Mouse (Mus musculus) MEL (cell line): Measurements from ENCODE around the gene Camk1d. TPM values are rescaled to one million over a fixed set of nuclear protein-coding genes. Genes with fewer than 3 reads are reported as not detected.

ENCODE experiments used
- DNase-seq: peaks from one replicate; pipeline ENCODE4 v3.0.0; 2011; ENCODE audit warnings: low read depth, low spot score
- H3K27ac ChIP-seq: 2 replicates; pipeline ENCODE4 v1.5.1; 2012; ENCODE audit warnings: low read depth, mild to moderate bottlenecking, control low read depth, low read length, moderate library complexity; ENCODE audit not compliant: control insufficient read depth
- H3K27me3 ChIP-seq, 2 experiments: fragments of 150-350 bp in 1 of 2; sonication (generic) in 1 of 2; 2 replicates each; pipeline ENCODE4 v1.6.1; 2012; ENCODE audit warnings: low read length in 2 of 2, mild to moderate bottlenecking in 2 of 2, improper control_type of control experiment in 1 of 2, moderate library complexity in 1 of 2; ENCODE audit not compliant: insufficient read depth in 2 of 2, control insufficient read depth in 1 of 2
- H3K36me3 ChIP-seq, 2 experiments: 2 replicates each; pipeline ENCODE4 v1.6.1; 2012 to 2014; ENCODE audit warnings: low read length in 2 of 2, improper control_type of control experiment in 1 of 2, inconsistent platforms in 1 of 2, mild to moderate bottlenecking in 1 of 2; ENCODE audit not compliant: insufficient read depth in 2 of 2, control insufficient read depth in 1 of 2
- H3K4me1 ChIP-seq, 2 experiments: fragments of 150-350 bp in 1 of 2; sonication (generic) in 1 of 2; 2 replicates each; pipeline ENCODE4 v1.6.1; 2012; ENCODE audit warnings: low read length in 2 of 2, improper control_type of control experiment in 1 of 2, mild to moderate bottlenecking in 1 of 2; ENCODE audit not compliant: insufficient read depth in 2 of 2, control insufficient read depth in 1 of 2
- H3K4me3 ChIP-seq, 2 experiments: fragments of 150-350 bp in 1 of 2; sonication (generic) in 1 of 2; 2 replicates each; pipeline ENCODE4 v1.5.1; 2012; ENCODE audit warnings: low read depth in 2 of 2, low read length in 2 of 2, mild to moderate bottlenecking in 2 of 2, moderate library complexity in 2 of 2, control low read depth in 1 of 2, improper control_type of control experiment in 1 of 2; ENCODE audit not compliant: control insufficient read depth in 1 of 2, insufficient read depth in 1 of 2
- H3K79me2 ChIP-seq: 2 replicates; pipeline ENCODE4 v1.6.1; 2012; ENCODE audit warnings: mild to moderate bottlenecking, low read length, moderate library complexity; ENCODE audit not compliant: control insufficient read depth, poor library complexity, insufficient read depth
- H3K9ac ChIP-seq: 2 replicates; pipeline ENCODE4 v1.6.1; 2012; ENCODE audit warnings: low read depth, mild to moderate bottlenecking, control low read depth, low read length, moderate library complexity; ENCODE audit not compliant: control insufficient read depth, poor library complexity, severe bottlenecking
- H3K9me3 ChIP-seq: fragments of 150-350 bp; sonication (generic); replicated peaks from 2 replicates; pipeline ENCODE4 v1.6.1; 2012; ENCODE audit warnings: mild to moderate bottlenecking, low read length, improper control_type of control experiment, moderate library complexity; ENCODE audit not compliant: insufficient read depth
- CHD1 ChIP-seq: IDR thresholded peaks from 2 replicates; pipeline ENCODE4 v1.6.1; 2012; ENCODE audit warnings: low read depth, mild to moderate bottlenecking, inconsistent platforms, low read length, improper control_type of control experiment
- E2F4 ChIP-seq: IDR thresholded peaks from 2 replicates; pipeline ENCODE4 v1.6.1; 2011; ENCODE audit warnings: low read depth, low read length, improper control_type of control experiment, borderline replicate concordance
- ELF1 ChIP-seq: IDR thresholded peaks from 2 replicates; pipeline ENCODE4 v1.6.1; 2014; ENCODE audit warnings: low read depth, mild to moderate bottlenecking, inconsistent platforms, low read length, improper control_type of control experiment, moderate library complexity
- ETS1 ChIP-seq: IDR thresholded peaks from 2 replicates; pipeline ENCODE4 v1.6.1; 2012; ENCODE audit warnings: low read depth, mild to moderate bottlenecking, inconsistent platforms, low read length, improper control_type of control experiment, moderate library complexity
- GABPA ChIP-seq: IDR thresholded peaks from 2 replicates; pipeline ENCODE4 v1.6.1; 2012; ENCODE audit warnings: low read depth, mild to moderate bottlenecking, inconsistent platforms, low read length, improper control_type of control experiment, moderate library complexity
- KAT2A ChIP-seq: conservative IDR thresholded peaks from 2 replicates; pipeline ENCODE4 v1.6.1; 2012; ENCODE audit warnings: low read depth, low read length, improper control_type of control experiment, inconsistent platforms
- MAFK ChIP-seq: IDR thresholded peaks from 2 replicates; pipeline ENCODE4 v1.6.1; 2011; ENCODE audit warnings: low read depth, mild to moderate bottlenecking, low read length, improper control_type of control experiment, borderline replicate concordance
- MAX ChIP-seq: IDR thresholded peaks from 2 replicates; pipeline ENCODE4 v1.6.1; 2011; ENCODE audit warnings: low read length, improper control_type of control experiment
- MEF2A ChIP-seq: IDR thresholded peaks from 2 replicates; pipeline ENCODE4 v1.6.1; 2014; ENCODE audit warnings: low read depth, mild to moderate bottlenecking, inconsistent platforms, low read length, improper control_type of control experiment; ENCODE audit not compliant: poor library complexity, insufficient replicate concordance, severe bottlenecking; ENCODE audit errors: extremely low read depth
- MXI1 ChIP-seq: IDR thresholded peaks from 2 replicates; pipeline ENCODE4 v1.6.1; 2011; ENCODE audit warnings: mild to moderate bottlenecking, low read depth, low read length, improper control_type of control experiment
- MYB ChIP-seq: IDR thresholded peaks from 2 replicates; pipeline ENCODE4 v1.6.1; 2011; ENCODE audit warnings: mild to moderate bottlenecking, low read depth, low read length, improper control_type of control experiment
- MYC ChIP-seq: IDR thresholded peaks from 2 replicates; pipeline ENCODE4 v1.6.1; 2011; ENCODE audit warnings: low read depth, mild to moderate bottlenecking, low read length, improper control_type of control experiment, moderate library complexity
- NELFE ChIP-seq: IDR thresholded peaks from 2 replicates; pipeline ENCODE4 v1.6.1; 2011; ENCODE audit warnings: low read depth, low read length, improper control_type of control experiment
- POLR2A ChIP-seq, 2 experiments: IDR thresholded peaks; 2 replicates each; pipeline ENCODE4 v1.6.1; 2011 to 2012; ENCODE audit warnings: low read length in 2 of 2, mild to moderate bottlenecking in 2 of 2, control low read depth in 1 of 2, improper control_type of control experiment in 1 of 2, low read depth in 1 of 2, moderate library complexity in 1 of 2; ENCODE audit not compliant: control insufficient read depth in 1 of 2, insufficient read depth in 1 of 2, poor library complexity in 1 of 2
- SIN3A ChIP-seq: IDR thresholded peaks from 2 replicates; pipeline ENCODE4 v1.6.1; 2012; ENCODE audit warnings: low read length, improper control_type of control experiment, inconsistent platforms
- SMC3 ChIP-seq: IDR thresholded peaks from 2 replicates; pipeline ENCODE4 v1.6.1; 2011; ENCODE audit warnings: low read depth, low read length, improper control_type of control experiment
- TAL1 ChIP-seq: IDR thresholded peaks from 2 replicates; pipeline ENCODE4 v1.6.1; 2012; ENCODE audit warnings: mild to moderate bottlenecking, inconsistent platforms, low read length, moderate library complexity, mixed read lengths
- TBP ChIP-seq: IDR thresholded peaks from 2 replicates; pipeline ENCODE4 v1.8.0; 2011; ENCODE audit warnings: low read depth, low read length, improper control_type of control experiment
- USF2 ChIP-seq, 2 experiments: IDR thresholded peaks; 2 replicates each; pipeline ENCODE4 v1.6.1; 2011 to 2012; ENCODE audit warnings: improper control_type of control experiment in 2 of 2, low read length in 2 of 2, borderline replicate concordance in 1 of 2, inconsistent platforms in 1 of 2, low read depth in 1 of 2, mild to moderate bottlenecking in 1 of 2; ENCODE audit not compliant: insufficient read depth in 1 of 2
- ZC3H11A ChIP-seq: IDR thresholded peaks from 2 replicates; pipeline ENCODE4 v1.6.1; 2012; ENCODE audit warnings: low read depth, mild to moderate bottlenecking, inconsistent platforms, low read length, improper control_type of control experiment
- ZMIZ1 ChIP-seq: IDR thresholded peaks from 2 replicates; pipeline ENCODE4 v1.6.1; 2012; ENCODE audit warnings: low read depth, mild to moderate bottlenecking, inconsistent platforms, low read length, improper control_type of control experiment, moderate library complexity
- ZNF384 ChIP-seq: IDR thresholded peaks from 2 replicates; pipeline ENCODE4 v1.6.1; 2012; ENCODE audit warnings: low read depth, mild to moderate bottlenecking, inconsistent platforms, low read length, improper control_type of control experiment
- polyA plus RNA-seq, 2 experiments: library from polyadenylated mRNA; stranded (reverse) in 1 of 2; unstranded in 1 of 2; fragments of >175 nt in 1 of 2; fragments of >200 nt in 1 of 2; gene quantifications; 2 replicates each; pipeline versions ENCODE4 v1.2.1 to v1.2.4; 2012; ENCODE audit warnings: low replicate concordance in 2 of 2, low read depth in 1 of 2; ENCODE audit not compliant: insufficient read length in 2 of 2, insufficient read depth in 1 of 2, missing spikeins in 1 of 2
- total RNA-seq: library from RNA; depleted of rRNA; stranded (reverse); fragments of 300-350 nt; gene quantifications from 2 replicates; pipeline ENCODE4 v1.2.3, GENCODE M21; 2012

Camk1d gene
- total and polyA plus RNA-seq, 3 experiments, result 2.9 to 4.4 TPM; not detected in 1

- Histone ChIP-seq H3K4me3 (no peak overlapping the region), H3K36me3 (peaks cover 0 to 19% of the 10 kb centered on the region in 2 experiments; a peak in 2 of 4 replicates), H3K9me3 (no peaks in the 10 kb centered on the region), H3K9ac (no peak overlapping the region), H3K27ac (no peak overlapping the region), H3K4me1 (peaks cover 15 to 17% of the 10 kb centered on the region in 2 experiments), H3K27me3 (no peaks in the 10 kb centered on the region), H3K79me2 (no peaks in the 10 kb centered on the region)
- no peak for TF ChIP-seq ZMIZ1
- no peak for TF ChIP-seq KAT2A
- no peak for DNase-seq
Observed at GRCm38 (mm10) chr2:5315291-5315828, 399.0 kb downstream of the Camk1d start.

DNA sequence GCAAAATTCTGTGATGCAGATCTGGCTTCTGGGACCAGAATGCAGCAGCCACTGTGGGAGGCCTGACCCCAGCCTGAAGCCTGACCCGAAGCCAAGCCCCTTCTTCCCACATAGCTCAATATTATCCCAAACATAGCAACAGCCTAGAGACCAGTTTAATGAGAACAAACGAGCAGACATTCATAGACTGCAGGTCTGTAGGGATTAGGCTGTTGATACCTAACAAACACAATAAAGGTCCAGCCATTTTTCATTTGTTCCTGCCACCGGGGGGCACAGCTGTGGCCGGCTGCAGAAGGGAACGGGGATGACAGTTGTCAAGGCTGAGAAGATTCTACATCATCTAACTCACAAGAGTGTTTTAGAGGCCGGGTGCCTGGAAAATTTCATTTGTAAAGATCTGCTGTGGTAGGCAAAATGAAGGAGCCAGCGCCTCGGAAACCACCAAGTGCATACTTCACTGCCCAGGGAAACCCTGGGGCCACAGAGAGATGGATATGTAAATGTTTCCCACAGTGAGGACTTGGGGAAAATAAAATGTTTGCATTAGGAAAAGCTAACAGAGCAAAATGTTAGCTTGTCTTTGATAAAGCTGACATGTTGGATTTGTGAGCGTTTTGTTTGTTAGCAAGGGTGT is 399.7 kb downstream of the Camk1d start:
- DNase-seq, result no peak

DNA sequence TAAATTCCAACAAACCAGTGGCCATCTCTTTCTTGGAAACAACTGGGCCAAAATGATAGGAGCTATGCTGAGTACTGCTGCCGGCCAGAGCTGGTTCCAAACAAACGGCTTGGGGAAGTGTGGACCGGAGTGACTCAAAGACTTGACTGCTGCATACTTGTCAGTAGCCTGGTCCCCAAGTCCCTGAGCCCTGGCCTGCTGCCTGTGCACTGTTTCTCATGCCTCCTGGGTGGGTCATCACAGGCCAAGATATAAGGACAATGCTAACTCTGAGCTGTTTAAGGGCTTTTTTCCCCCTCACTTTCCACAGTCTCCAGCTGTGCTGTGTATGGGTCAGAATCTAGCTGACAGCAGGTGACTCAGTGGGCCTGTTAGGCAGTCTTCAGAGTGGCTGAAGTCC is 409.2 kb downstream of the Camk1d start:
- H3K4me1 ChIP-seq, result no peaks in the 10 kb centered on the region
- no peak overlapping the region for H3K9ac ChIP-seq
- H3K79me2 ChIP-seq, result no peaks in the 10 kb centered on the region
- no peak for TF ChIP-seq CHD1
- TF ChIP-seq MAFK, result no peak
- no peak for TF ChIP-seq SIN3A
- TF ChIP-seq MAX, result no peak
- no peak for TF ChIP-seq MYC
- TF ChIP-seq ELF1, result no peak
- TF ChIP-seq ZNF384, result no peak
- TF ChIP-seq GABPA, result no peak
- TF ChIP-seq NELFE, result no peak
- TF ChIP-seq SMC3, result no peak
- TF ChIP-seq, all 39 proteins: peak for 0
- Histone ChIP-seq H3K27me3 (no peaks in the 10 kb centered on the region), H3K4me3 (no peak overlapping the region), H3K36me3 (no peaks in the 10 kb centered on the region), H3K27ac (no peak overlapping the region), H3K9me3 (no peaks in the 10 kb centered on the region)
- no peak for DNase-seq

More for the DNA sequence above, 399.7 kb downstream of the Camk1d start:
- Histone ChIP-seq H3K4me1 (peaks cover 15 to 17% of the 10 kb centered on the region in 2 experiments), H3K27me3 (no peaks in the 10 kb centered on the region)
- no peak for TF ChIP-seq TAL1
- no peak for TF ChIP-seq POLR2A (IDR thresholded peaks at IDR 0.05; ENCODE audit: control insufficient read depth in 1 of 2, insufficient read depth in 1 of 2, low read depth in 1 of 2, low read length in 2 of 2, poor library complexity in 1 of 2)
- no peak for TF ChIP-seq TBP
- no peak for TF ChIP-seq MEF2A
- TF ChIP-seq E2F4, result no peak
- TF ChIP-seq MXI1, result no peak
- TF ChIP-seq ZNF384, result no peak
- TF ChIP-seq ETS1, result no peak
- TF ChIP-seq ZC3H11A, result no peak
- TF ChIP-seq CHD1, result no peak
- TF ChIP-seq USF2 (IDR thresholded peaks at IDR 0.05; ENCODE audit: borderline replicate concordance in 1 of 2, insufficient read depth in 1 of 2, low read depth in 1 of 2, low read length in 2 of 2), result no peak
- no peak for TF ChIP-seq MYB
- no peak for TF ChIP-seq ZMIZ1
- no peak for TF ChIP-seq GABPA
- TF ChIP-seq, all 39 proteins: peak for 0
- H3K9ac ChIP-seq, result no peak overlapping the region
- peaks cover 0 to 17% of the 10 kb centered on the region in 2 experiments; a peak in 2 of 4 replicates for H3K36me3 ChIP-seq
- no peak overlapping the region for H3K27ac ChIP-seq
- no peaks in the 10 kb centered on the region for H3K79me2 ChIP-seq
- no peak overlapping the region for H3K4me3 ChIP-seq
- H3K9me3 ChIP-seq, result no peaks in the 10 kb centered on the region
